Mouse (Mus musculus) ES-E14 (cell line): ENCODE data around the gene Erh. TPM values are rescaled to one million over a fixed set of nuclear protein-coding genes. Genes with fewer than 3 reads are reported as not detected.

Experiments used
- DNase-seq: peaks from one replicate; pipeline ENCODE4 v3.0.0-alpha.2; 2013; ENCODE audit warnings: low read depth, low spot score
- H3K27ac ChIP-seq: 2 replicates; pipeline ENCODE4 v1.5.1; 2012; ENCODE audit warnings: low read depth, mild to moderate bottlenecking, low read length, moderate library complexity, mixed read lengths; ENCODE audit not compliant: poor library complexity, insufficient read depth, severe bottlenecking
- H3K36me3 ChIP-seq: 2 replicates; pipeline ENCODE4 v1.6.1; 2012; ENCODE audit warnings: mild to moderate bottlenecking, low read length, moderate library complexity, mixed read lengths; ENCODE audit not compliant: control insufficient read depth, poor library complexity, insufficient read depth, severe bottlenecking
- H3K4me1 ChIP-seq, 2 experiments: fragments of 150-350 bp in 1 of 2; sonication (generic) in 1 of 2; 2 replicates each; pipeline ENCODE4 v1.6.1; 2012; ENCODE audit warnings: low read length in 2 of 2, mild to moderate bottlenecking in 1 of 2, mixed read lengths in 1 of 2; ENCODE audit not compliant: control insufficient read depth in 2 of 2, insufficient read depth in 2 of 2, poor library complexity in 1 of 2
- H3K4me3 ChIP-seq, 2 experiments: fragments of 150-350 bp in 1 of 2; sonication (generic) in 1 of 2; 2 replicates each; pipeline ENCODE4 v1.5.1; 2012; ENCODE audit warnings: low read length in 2 of 2, low read depth in 1 of 2, mild to moderate bottlenecking in 1 of 2, mixed read lengths in 1 of 2; ENCODE audit not compliant: insufficient read depth in 1 of 2, poor library complexity in 1 of 2, severe bottlenecking in 1 of 2
- H3K9ac ChIP-seq: 2 replicates; pipeline ENCODE4 v1.6.1; 2012; ENCODE audit warnings: low read depth, mild to moderate bottlenecking, low read length, mixed read lengths; ENCODE audit not compliant: poor library complexity, insufficient read depth, severe bottlenecking
- H3K9me3 ChIP-seq: fragments of 150-350 bp; sonication (generic); 2 replicates; pipeline ENCODE4 v1.6.1; 2012; ENCODE audit warnings: low read depth, mild to moderate bottlenecking, low read length; ENCODE audit not compliant: control insufficient read depth, insufficient read depth
- CHD2 ChIP-seq: IDR thresholded peaks from 2 replicates; pipeline ENCODE4 v1.6.1; 2014; ENCODE audit warnings: mild to moderate bottlenecking, low read depth, low read length, inconsistent platforms
- HCFC1 ChIP-seq: IDR thresholded peaks from 2 replicates; pipeline ENCODE4 v1.6.1; 2012; ENCODE audit warnings: low read length, inconsistent platforms, borderline replicate concordance; ENCODE audit not compliant: insufficient read depth
- MAFK ChIP-seq: IDR thresholded peaks from 2 replicates; pipeline ENCODE4 v1.6.1; 2014; ENCODE audit warnings: mild to moderate bottlenecking, low read depth, low read length, inconsistent platforms; ENCODE audit not compliant: insufficient read depth
- ZC3H11A ChIP-seq: IDR thresholded peaks from 2 replicates; pipeline ENCODE4 v1.6.1; 2012; ENCODE audit warnings: low read depth, mild to moderate bottlenecking, inconsistent platforms, low read length, borderline replicate concordance
- ZNF384 ChIP-seq: IDR thresholded peaks from 2 replicates; pipeline ENCODE4 v1.6.1; 2012; ENCODE audit warnings: low read depth, low read length, inconsistent platforms
- in situ Hi-C, 2 experiments: fragments of 600-800 bp; cut with MboI; formaldehyde crosslinking; loops; one replicate each; pipeline ENCODE4 v1.15.1; 2025; ENCODE audit warnings: low sequenced_read_pairs in 2 of 2, inconsistent platforms in 1 of 2; ENCODE audit not compliant: unreplicated experiment in 2 of 2
- total RNA-seq: library from RNA; depleted of rRNA; stranded (reverse); fragments of 300-350 nt; gene quantifications from 2 replicates; pipeline ENCODE4 v1.2.3, GENCODE M21; 2012

The Erh gene
- total RNA-seq, 1 experiment: 353 TPM

DNA sequence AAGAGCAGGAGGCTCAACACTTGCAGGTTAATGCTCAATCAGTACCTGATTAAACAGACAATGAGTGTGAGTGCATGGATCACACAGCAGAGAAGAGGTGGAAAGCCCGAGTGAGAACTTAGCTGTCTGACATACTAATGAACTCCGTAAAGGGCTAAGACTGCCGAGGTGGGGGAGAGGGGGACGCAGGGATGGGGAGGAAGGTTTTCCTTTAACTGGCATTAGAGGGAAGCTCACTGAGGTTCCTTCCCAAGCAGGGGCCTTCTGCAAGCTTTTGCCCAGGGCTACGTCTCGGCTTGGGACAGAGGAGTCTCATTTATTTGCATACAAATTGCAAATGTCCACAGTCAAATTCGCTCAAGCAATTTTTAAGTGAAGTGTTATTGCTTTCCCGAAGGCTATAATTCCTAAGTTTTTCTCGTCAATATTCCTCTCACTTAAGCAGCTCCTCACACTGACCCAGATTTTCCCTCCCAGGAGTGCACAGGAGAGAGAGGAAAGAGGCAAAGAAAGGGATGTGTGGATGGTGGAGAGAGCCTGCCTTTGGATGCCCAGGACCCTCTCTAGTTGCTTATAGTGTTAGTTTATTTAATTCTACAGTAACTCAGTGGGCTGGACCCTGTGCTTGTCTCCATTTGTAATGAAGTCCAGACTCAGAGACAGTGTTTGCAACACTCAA, 31.9 kb downstream of the Erh start:
- no peaks in the 10 kb centered on the region for H3K36me3 ChIP-seq
- no peak overlapping the region for H3K4me3 ChIP-seq
- H3K9ac ChIP-seq: no peak overlapping the region
- peaks cover 4 to 19% of the 10 kb centered on the region in 2 experiments; a peak in 2 of 4 replicates for H3K4me1 ChIP-seq
- DNase-seq: no peak
- H3K27ac ChIP-seq: no peak overlapping the region; the same call in 1 of the 2 replicates
- no peak for TF ChIP-seq ZNF384
- TF ChIP-seq ZC3H11A: no peak
- TF ChIP-seq MAFK: no peak
- no peak for TF ChIP-seq HCFC1
- no peak for TF ChIP-seq CHD2
- H3K9me3 ChIP-seq: no peaks in the 10 kb centered on the region
- in situ Hi-C loops: loop anchor here (25.0 kb wide), 1 partner anchor 450 kb away; no protein-coding TSS in a partner anchor

DNA sequence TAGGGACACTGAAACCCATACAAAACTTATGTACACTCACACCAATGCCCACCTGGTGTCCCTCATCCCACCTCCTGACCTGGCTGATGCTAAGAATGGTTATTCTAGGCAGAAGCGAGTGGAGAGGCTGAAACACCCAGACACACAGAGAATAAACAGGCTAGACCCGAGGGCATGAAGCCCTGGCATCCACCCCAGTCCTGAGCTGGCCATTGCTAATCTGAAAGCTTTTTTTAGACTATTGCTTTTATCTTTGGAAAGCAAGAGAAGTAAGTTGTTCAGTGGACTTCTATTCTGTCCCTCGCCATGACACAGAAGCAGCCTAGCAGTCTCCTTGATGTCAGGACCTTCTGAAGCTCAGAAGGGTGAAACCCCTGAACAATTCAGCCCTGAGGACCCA, 34.2 kb downstream of the Erh start:
- Histone ChIP-seq H3K4me1 (peaks cover 0 to 4% of the 10 kb centered on the region in 2 experiments; a peak in 2 of 4 replicates), H3K9me3 (no peaks in the 10 kb centered on the region), H3K27ac (no peak overlapping the region), H3K36me3 (no peaks in the 10 kb centered on the region), H3K9ac (no peak overlapping the region), H3K4me3 (no peak overlapping the region)
- no peak for DNase-seq
- in situ Hi-C loops: loop anchor here (25.0 kb wide), 1 partner anchor 448 kb away; no protein-coding TSS in a partner anchor
- TF ChIP-seq CHD2 (no peak), MAFK (no peak), HCFC1 (no peak), ZC3H11A (no peak), ZNF384 (no peak)

DNA sequence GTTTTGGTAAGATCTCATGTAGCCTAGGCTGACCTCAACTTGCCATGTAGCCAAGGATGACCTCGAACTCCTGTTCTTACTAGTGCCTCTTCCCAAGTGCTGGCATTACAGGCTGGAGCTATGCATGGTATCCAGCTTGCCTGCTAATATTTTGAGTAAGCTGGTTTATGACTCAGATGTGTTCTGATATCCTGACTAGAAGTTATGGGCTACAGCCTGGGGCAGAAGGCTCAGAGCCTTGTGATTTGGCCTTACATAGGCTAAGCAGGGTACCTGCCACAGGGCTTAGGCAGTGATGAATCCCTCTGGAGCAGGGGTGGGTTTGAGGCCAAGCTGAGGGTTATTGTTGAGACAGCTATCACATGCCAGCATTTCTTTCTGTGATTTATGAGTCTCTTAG, 35.6 kb downstream of the Erh start:
- H3K4me1 ChIP-seq: peaks cover 0 to 2% of the 10 kb centered on the region in 2 experiments; a peak in 1 of 4 replicates
- H3K9ac ChIP-seq: no peak overlapping the region
- H3K36me3 ChIP-seq: no peaks in the 10 kb centered on the region
- no peak overlapping the region for H3K27ac ChIP-seq
- no peak for DNase-seq
- TF ChIP-seq MAFK (no peak), ZC3H11A (no peak), CHD2 (no peak), HCFC1 (no peak), ZNF384 (no peak)
- in situ Hi-C loops: loop anchor here (25.0 kb wide), 1 partner anchor 446 kb away; no protein-coding TSS in a partner anchor
- no peaks in the 10 kb centered on the region for H3K9me3 ChIP-seq
- H3K4me3 ChIP-seq: no peak overlapping the region

DNA sequence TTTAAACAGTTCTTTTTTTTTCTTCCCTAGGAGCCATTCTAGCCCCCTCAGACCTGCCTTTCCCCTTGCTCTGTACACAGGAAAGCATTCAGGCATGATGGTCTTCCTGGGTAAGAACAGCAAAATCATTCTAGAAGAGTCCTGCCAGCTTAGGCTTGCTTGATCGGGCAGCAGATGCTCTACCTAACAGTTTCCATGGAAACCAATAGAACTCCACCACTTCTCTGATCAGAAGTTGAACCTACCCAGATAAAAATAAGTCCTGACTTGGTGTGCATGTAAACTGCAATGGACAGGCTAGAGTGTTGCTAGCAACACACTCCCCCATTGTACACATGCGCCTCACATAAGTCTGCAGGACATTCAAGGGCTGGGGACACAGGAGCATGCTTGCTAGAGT, 39.9 kb downstream of the Erh start:
- Histone ChIP-seq H3K4me3 (no peak overlapping the region), H3K36me3 (no peaks in the 10 kb centered on the region), H3K4me1 (no peaks in the 10 kb centered on the region), H3K9ac (no peak overlapping the region), H3K27ac (no peak overlapping the region), H3K9me3 (no peaks in the 10 kb centered on the region)
- TF ChIP-seq ZC3H11A (no peak), CHD2 (no peak), MAFK (no peak), ZNF384 (no peak), HCFC1 (no peak)
- in situ Hi-C loops: loop anchor here (25.0 kb wide), 1 partner anchor 442 kb away; no protein-coding TSS in a partner anchor
- DNase-seq: no peak
